In the genomic region with DNA sequence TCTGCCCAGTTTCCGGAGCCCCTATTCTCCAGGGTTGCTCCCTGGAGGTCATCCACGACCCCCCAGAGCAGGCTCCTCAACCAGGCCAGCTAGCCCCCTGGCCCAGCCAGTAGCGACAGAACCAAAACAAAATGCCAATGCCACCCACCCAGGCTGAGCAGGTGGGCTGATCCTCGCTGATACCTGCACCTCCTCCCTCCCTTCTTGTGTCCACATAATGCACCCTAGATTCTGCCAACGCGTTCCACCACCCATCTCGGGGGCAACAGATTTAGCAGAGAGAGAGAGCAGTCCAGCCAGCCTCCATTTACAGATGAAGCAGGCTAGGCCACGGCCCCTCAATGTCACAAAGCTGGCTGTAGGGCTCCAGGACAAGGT, we compare ENCODE assay signal across 8 mouse cellular contexts. TPM values are rescaled to one million over a fixed set of nuclear protein-coding genes. Genes with fewer than 3 reads are reported as not detected.
DNase-seq lines count a peak whose midpoint lies in the region; ATAC-seq and TF ChIP-seq lines count a peak whose summit lies in the region.

No protein-coding gene starts in this region.

- peak overlapping the region; percentile 87 for H3K4me2 ChIP-seq in liver, embryonic 13.5 days

- peaks cover 31% of the 10 kb centered on the region for H3K27me3 ChIP-seq in erythroblast, embryonic 14.5 days (ENCODE audit: control insufficient read depth)
- H3K27me3 ChIP-seq in thymus, adult 2 months (ENCODE audit: control insufficient read depth, insufficient read depth, low read length): no peaks in the 10 kb centered on the region; the same call in 1 of the 2 replicates
- H3K27me3 ChIP-seq in liver, embryonic 13.5 days: peaks cover 27% of the 10 kb centered on the region

- ATAC-seq in erythroblast, adult 5-6 weeks (replicated peaks; ENCODE audit: low FRiP score, poor library complexity, severe bottlenecking): no peak
- ATAC-seq in liver, embryonic 13.5 days (ENCODE audit: low read depth): no peak; the same call in 1 of the 2 replicates

- peaks cover 12% of the 10 kb centered on the region for H3K4me1 ChIP-seq in erythroblast, embryonic 14.5 days (ENCODE audit: control insufficient read depth)
- peaks cover 14% of the 10 kb centered on the region for H3K4me1 ChIP-seq in thymus, adult 2 months (replicated peaks; ENCODE audit: control insufficient read depth, insufficient read depth, low read length)
- peaks cover 17% of the 10 kb centered on the region for H3K4me1 ChIP-seq in liver, embryonic 13.5 days (replicated peaks)

- no peak overlapping the region for H3K9ac ChIP-seq in liver, embryonic 13.5 days

- TF ChIP-seq POLR2A in thymus, adult 2 months (IDR thresholded peaks at IDR 0.05; ENCODE audit: control insufficient read depth, extremely low read depth, insufficient read depth, low read length, poor library complexity): no peak

- no peaks in the 10 kb centered on the region for H3K36me3 ChIP-seq in erythroblast, embryonic 14.5 days (ENCODE audit: control insufficient read depth)
- H3K36me3 ChIP-seq in thymus, adult 2 months (ENCODE audit: control insufficient read depth, insufficient read depth, low read length): no peaks in the 10 kb centered on the region
- no peaks in the 10 kb centered on the region for H3K36me3 ChIP-seq in liver, embryonic 13.5 days

- H3K9me3 ChIP-seq in erythroblast, embryonic 14.5 days (ENCODE audit: control insufficient read depth, low read length): no peaks in the 10 kb centered on the region
- no peaks in the 10 kb centered on the region for H3K9me3 ChIP-seq in liver, embryonic 13.5 days (replicated peaks)

- DNase-seq in thymus, adult 2 months: no peak
- no peak for DNase-seq in thymus, postnatal 14 days
- no peak for DNase-seq in liver, embryonic 13.5 days
- DNase-seq in layer of hippocampus, postnatal 10 days (ENCODE audit: low spot score in 2 of 2): no peak
- DNase-seq in adrenal gland, adult 8-10 months: no peak
- no peak for DNase-seq in MN1 (ENCODE audit: low spot score)

- H3K4me3 ChIP-seq in erythroblast, embryonic 14.5 days (replicated peaks): peak overlapping the region; percentile 65
- H3K4me3 ChIP-seq in thymus, adult 2 months (ENCODE audit: control insufficient read depth, insufficient read depth, low read length): peak overlapping the region; percentile 65
- peak overlapping the region; percentile 72 for H3K4me3 ChIP-seq in liver, embryonic 13.5 days (replicated peaks)

- 50% methylated on average over 8 of the region's 8 CpGs for WGBS in thymus, adult 2 months
- 32% methylated on average over 8 of the region's 8 CpGs for WGBS in liver, embryonic 13.5 days (ENCODE audit: insufficient replicate concordance)

- TF ChIP-seq CTCF in thymus, adult 2 months (IDR thresholded peaks at IDR 0.05; ENCODE audit: borderline replicate concordance, control insufficient read depth, extremely low read depth, insufficient read depth, low read length, poor library complexity): no peak

- no peak overlapping the region for H3K27ac ChIP-seq in thymus, adult 2 months (ENCODE audit: control insufficient read depth, insufficient read depth, low read length)
- no peak overlapping the region for H3K27ac ChIP-seq in liver, embryonic 13.5 days

RNA-seq across cellular contexts. Expression of a gene that starts 0.8 kb away (rescaled TPM):
- 0.02 TPM in 2 replicates for polyA plus RNA-seq in erythroblast, embryonic 14.5 days (2012)
- not detected in 2 replicates for total RNA-seq in erythroblast, adult 5-6 weeks (2015; ENCODE audit: low replicate concordance)
- 0.28 and 0.51 TPM in 2 replicates for total RNA-seq in erythroblast, adult 5-6 weeks (2017; ENCODE audit: low replicate concordance)
- 3.6 and 4.0 TPM in 2 replicates for polyA plus RNA-seq in thymus, adult 2 months (2012; rRNA removed)
- 0.20 and 0.25 TPM in 2 replicates for polyA plus RNA-seq in liver, embryonic 13.5 days (2015; fragmentation: Nextera tagmentation; extraction: Ambion mirVana)
- total RNA-seq in layer of hippocampus, postnatal 10 days (2021): 10 to 100 TPM; 21.8 to 24.4 TPM
- 10 to 100 TPM; 11.0 to 13.1 (median 12.0) TPM for total RNA-seq in adrenal gland, adult 8-10 months (2022)

RNA-seq across cellular contexts. Expression of a gene that starts 24.4 kb away (rescaled TPM):
- polyA plus RNA-seq in erythroblast, embryonic 14.5 days (2012): 0.01 TPM in 1 of 2 replicates, not detected in the other
- not detected in 2 replicates for total RNA-seq in erythroblast, adult 5-6 weeks (2015; ENCODE audit: low replicate concordance)
- total RNA-seq in erythroblast, adult 5-6 weeks (2017; ENCODE audit: low replicate concordance): not detected in 2 replicates
- polyA plus RNA-seq in thymus, adult 2 months (2012; rRNA removed): 0.96 and 1.0 TPM in 2 replicates
- polyA plus RNA-seq in liver, embryonic 13.5 days (2015; fragmentation: Nextera tagmentation; extraction: Ambion mirVana): not detected in 2 replicates
- 1 to 10 TPM; 9.4 to 9.9 TPM for total RNA-seq in layer of hippocampus, postnatal 10 days (2021)
- total RNA-seq in adrenal gland, adult 8-10 months (2022): under 1 TPM; 0.20 to 0.54 (median 0.46) TPM

RNA-seq across cellular contexts. Expression of a gene that starts 34.0 kb away (rescaled TPM):
- polyA plus RNA-seq in erythroblast, embryonic 14.5 days (2012): 0.02 TPM in 2 replicates
- total RNA-seq in erythroblast, adult 5-6 weeks (2015; ENCODE audit: low replicate concordance): 0.58 and 2.1 TPM in 2 replicates
- total RNA-seq in erythroblast, adult 5-6 weeks (2017; ENCODE audit: low replicate concordance): 0.70 and 1.5 TPM in 2 replicates
- 24.8 and 32.9 TPM in 2 replicates for polyA plus RNA-seq in thymus, adult 2 months (2012; rRNA removed)
- 2.2 and 3.1 TPM in 2 replicates for polyA plus RNA-seq in liver, embryonic 13.5 days (2015; fragmentation: Nextera tagmentation; extraction: Ambion mirVana)
- total RNA-seq in layer of hippocampus, postnatal 10 days (2021): 10 to 100 TPM; 22.8 to 25.1 TPM
- 10 to 100 TPM; 22.8 to 30.6 (median 25.7) TPM for total RNA-seq in adrenal gland, adult 8-10 months (2022)

RNA-seq across cellular contexts. Expression of a gene that starts 42.3 kb away (rescaled TPM):
- polyA plus RNA-seq in erythroblast, embryonic 14.5 days (2012): 0.02 TPM in 1 of 2 replicates, not detected in the other
- total RNA-seq in erythroblast, adult 5-6 weeks (2015; ENCODE audit: low replicate concordance): not detected in 2 replicates
- not detected in 2 replicates for total RNA-seq in erythroblast, adult 5-6 weeks (2017; ENCODE audit: low replicate concordance)
- polyA plus RNA-seq in thymus, adult 2 months (2012; rRNA removed): not detected in 2 replicates
- polyA plus RNA-seq in liver, embryonic 13.5 days (2015; fragmentation: Nextera tagmentation; extraction: Ambion mirVana): not detected in 2 replicates
- total RNA-seq in layer of hippocampus, postnatal 10 days (2021): not detected
- not detected for total RNA-seq in adrenal gland, adult 8-10 months (2022)

RNA-seq across cellular contexts. Expression of a gene that starts 46.2 kb away (rescaled TPM):
- 9.0 and 10.0 TPM in 2 replicates for polyA plus RNA-seq in erythroblast, embryonic 14.5 days (2012)
- 7.1 and 11.3 TPM in 2 replicates for total RNA-seq in erythroblast, adult 5-6 weeks (2015; ENCODE audit: low replicate concordance)
- 4.3 and 4.6 TPM in 2 replicates for total RNA-seq in erythroblast, adult 5-6 weeks (2017; ENCODE audit: low replicate concordance)
- polyA plus RNA-seq in thymus, adult 2 months (2012; rRNA removed): 65.3 and 83.7 TPM in 2 replicates
- polyA plus RNA-seq in liver, embryonic 13.5 days (2015; fragmentation: Nextera tagmentation; extraction: Ambion mirVana): 27.4 and 30.4 TPM in 2 replicates
- 10 to 100 TPM; 22.5 to 22.8 TPM for total RNA-seq in layer of hippocampus, postnatal 10 days (2021)
- total RNA-seq in adrenal gland, adult 8-10 months (2022): 10 to 100 TPM; 22.1 to 34.5 (median 28.6) TPM

Comparison
In these comparisons a context has a peak if more than half of its experiments do, and no peak if none do; other contexts are left out.
1. RNA of a gene that starts 0.8 kb away (total RNA-seq): 21.8 to 24.4 TPM in layer of hippocampus, postnatal 10 days and 11.0 to 13.1 TPM in adrenal gland, adult 8-10 months; 0.28 to 0.51 TPM in erythroblast, adult 5-6 weeks; every median in the first group is over 4 times any median in the second.
2. RNA of a gene that starts 24.4 kb away (total RNA-seq): 9.4 to 9.9 TPM in layer of hippocampus, postnatal 10 days; 0.20 to 0.54 TPM in adrenal gland, adult 8-10 months and not detected in erythroblast, adult 5-6 weeks; every median in the first group is over 4 times any median in the second.
3. RNA of a gene that starts 34.0 kb away (total RNA-seq): 22.8 to 30.6 TPM in adrenal gland, adult 8-10 months and 22.8 to 25.1 TPM in layer of hippocampus, postnatal 10 days; 0.58 to 2.1 TPM in erythroblast, adult 5-6 weeks; every median in the first group is over 4 times any median in the second.
4. Peak in every context shown above with its lines, with median percentiles within 50 percentile points of each other: H3K4me3 ChIP-seq.